Mouse (Mus musculus) MEL (cell line): ENCODE data around the gene Olfr56.

ENCODE experiments used
- CTCF ChIP-seq, 3 experiments: IDR thresholded peaks in 2 of 3; conservative IDR thresholded peaks in 1 of 3; 2 replicates each; pipeline ENCODE4 v1.5.1; 2011 to 2012; ENCODE audit warnings: low read length in 3 of 3, low read depth in 2 of 3, mild to moderate bottlenecking in 2 of 3, improper control_type of control experiment in 1 of 3, inconsistent platforms in 1 of 3, mixed read lengths in 1 of 3, moderate library complexity in 1 of 3; ENCODE audit not compliant: control insufficient read depth in 1 of 3, insufficient read depth in 1 of 3, poor library complexity in 1 of 3, severe bottlenecking in 1 of 3
- EP300 ChIP-seq, 2 experiments: IDR thresholded peaks; 2 replicates each; pipeline ENCODE4 v1.6.1; 2011; ENCODE audit warnings: improper control_type of control experiment in 2 of 2, low read length in 2 of 2, low read depth in 1 of 2, mild to moderate bottlenecking in 1 of 2
- HCFC1 ChIP-seq: IDR thresholded peaks from 2 replicates; pipeline ENCODE4 v1.6.1; 2012; ENCODE audit warnings: low read depth, mild to moderate bottlenecking, inconsistent platforms, low read length, improper control_type of control experiment, moderate library complexity
- MEF2A ChIP-seq: IDR thresholded peaks from 2 replicates; pipeline ENCODE4 v1.6.1; 2014; ENCODE audit warnings: low read depth, mild to moderate bottlenecking, inconsistent platforms, low read length, improper control_type of control experiment; ENCODE audit not compliant: poor library complexity, insufficient replicate concordance, severe bottlenecking; ENCODE audit errors: extremely low read depth
- MXI1 ChIP-seq: IDR thresholded peaks from 2 replicates; pipeline ENCODE4 v1.6.1; 2011; ENCODE audit warnings: mild to moderate bottlenecking, low read depth, low read length, improper control_type of control experiment
- RCOR1 ChIP-seq: IDR thresholded peaks from 2 replicates; pipeline ENCODE4 v1.6.1; 2012; ENCODE audit warnings: low read depth, mild to moderate bottlenecking, inconsistent platforms, low read length, improper control_type of control experiment
- TAL1 ChIP-seq: IDR thresholded peaks from 2 replicates; pipeline ENCODE4 v1.6.1; 2012; ENCODE audit warnings: mild to moderate bottlenecking, inconsistent platforms, low read length, moderate library complexity, mixed read lengths
- UBTF ChIP-seq: IDR thresholded peaks from 2 replicates; pipeline ENCODE4 v1.6.1; 2012; ENCODE audit warnings: low read depth, mild to moderate bottlenecking, inconsistent platforms, low read length, improper control_type of control experiment, moderate library complexity, borderline replicate concordance; ENCODE audit not compliant: insufficient read depth
- USF1 ChIP-seq: IDR thresholded peaks from 2 replicates; pipeline ENCODE4 v1.6.1; 2014; ENCODE audit warnings: low read depth, mild to moderate bottlenecking, inconsistent platforms, low read length, improper control_type of control experiment, moderate library complexity
- ZKSCAN1 ChIP-seq: IDR thresholded peaks from 2 replicates; pipeline ENCODE4 v1.6.1; 2012; ENCODE audit warnings: low read depth, mild to moderate bottlenecking, inconsistent platforms, low read length, improper control_type of control experiment, moderate library complexity

DNA sequence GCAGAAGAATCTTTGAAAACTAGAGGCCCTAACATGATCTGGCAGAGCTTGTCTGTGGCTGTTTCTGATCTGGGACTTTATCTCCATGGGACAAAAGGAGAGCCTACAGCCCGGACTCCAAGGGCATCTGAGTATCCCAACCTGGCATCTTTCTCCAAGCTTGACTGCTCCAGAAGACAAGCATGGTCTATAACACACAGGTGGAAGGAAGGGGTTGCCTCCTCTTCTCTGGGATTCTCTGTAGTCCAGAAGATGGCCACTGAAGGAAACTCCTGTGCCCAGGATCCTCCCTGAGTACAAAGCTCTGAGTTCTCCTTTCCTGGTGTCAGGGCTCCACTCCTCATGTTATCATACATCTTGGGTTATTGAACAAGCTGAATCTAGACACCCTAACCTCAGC is 101.9 kb downstream of the Olfr56 start:
- TF ChIP-seq ZKSCAN1 (no peak), TAL1 (0 out of 2 replicates have a peak, but pooled peaks have one; percentile 12), MXI1 (no peak), MEF2A (no peak), UBTF (no peak), EP300 (IDR thresholded peaks at IDR 0.05; ENCODE audit: low read depth in 1 of 2, low read length in 2 of 2) (peak in 1 of 2 experiments; percentile 5; a peak in 1 of 4 replicates), CTCF (IDR thresholded peaks at IDR 0.05 in 2 of 3, conservative IDR thresholded peaks at IDR 0.05 in 1 of 3; ENCODE audit: control insufficient read depth in 1 of 3, insufficient read depth in 1 of 3, low read depth in 2 of 3, low read length in 3 of 3, poor library complexity in 1 of 3, severe bottlenecking in 1 of 3) (no peak), USF1 (no peak), RCOR1 (no peak), HCFC1 (0 out of 2 replicates have a peak, but pooled peaks have one; percentile 16)
